In genomic region chr7:130265319-130266165, GRCm38 (mm10) we compare ENCODE assay signal across 8 mouse cellular contexts.
DNase-seq lines count a peak whose midpoint lies in the region; ATAC-seq lines count a peak whose summit lies in the region.

No protein-coding gene starts in this region.

- H3K9ac ChIP-seq in embryonic facial prominence, embryonic 11.5 days (replicated peaks; ENCODE audit: low read length) = peak overlapping the region; percentile 84
- H3K9ac ChIP-seq in heart, embryonic 15.5 days = peak overlapping the region; percentile 70
- H3K9ac ChIP-seq in stomach, embryonic 15.5 days = peak overlapping the region; percentile 77

- H3K27ac ChIP-seq in embryonic facial prominence, embryonic 11.5 days (replicated peaks; ENCODE audit: low read depth, low read length) = peak overlapping the region; percentile 88
- peak overlapping the region; percentile 79 for H3K27ac ChIP-seq in heart, embryonic 15.5 days
- peak overlapping the region; percentile 92 for H3K27ac ChIP-seq in stomach, embryonic 15.5 days

- WGBS in embryonic facial prominence, embryonic 11.5 days = under 1% methylated on average over 58 of the region's 58 CpGs
- WGBS in heart, embryonic 15.5 days = under 1% methylated on average over 58 of the region's 58 CpGs
- under 1% methylated on average over 57 of the region's 58 CpGs for WGBS in stomach, embryonic 15.5 days

- H3K27me3 ChIP-seq in embryonic facial prominence, embryonic 11.5 days (ENCODE audit: control insufficient read depth, insufficient read depth, low read length) = no peaks in the 10 kb centered on the region
- H3K27me3 ChIP-seq in heart, embryonic 15.5 days = peaks cover 10% of the 10 kb centered on the region; the same call in 1 of the 2 replicates
- H3K27me3 ChIP-seq in stomach, embryonic 15.5 days (replicated peaks) = no peaks in the 10 kb centered on the region

- peak overlapping the region; percentile 83 for H3K4me3 ChIP-seq in embryonic facial prominence, embryonic 11.5 days (ENCODE audit: low read depth, low read length)
- H3K4me3 ChIP-seq in heart, embryonic 15.5 days = peak overlapping the region; percentile 78
- H3K4me3 ChIP-seq in stomach, embryonic 15.5 days (replicated peaks) = peak overlapping the region; percentile 68

- H3K4me2 ChIP-seq in embryonic facial prominence, embryonic 11.5 days (ENCODE audit: low read depth, low read length) = peak overlapping the region; percentile 88
- H3K4me2 ChIP-seq in heart, embryonic 15.5 days = peak overlapping the region; percentile 97
- H3K4me2 ChIP-seq in stomach, embryonic 15.5 days = peak overlapping the region; percentile 76

- H3K9me3 ChIP-seq in embryonic facial prominence, embryonic 11.5 days (replicated peaks; ENCODE audit: control insufficient read depth, low read length) = no peaks in the 10 kb centered on the region
- H3K9me3 ChIP-seq in heart, embryonic 15.5 days (replicated peaks) = no peaks in the 10 kb centered on the region
- H3K9me3 ChIP-seq in stomach, embryonic 15.5 days = no peaks in the 10 kb centered on the region

- peaks cover 5% of the 10 kb centered on the region for H3K4me1 ChIP-seq in embryonic facial prominence, embryonic 11.5 days (ENCODE audit: control insufficient read depth, insufficient read depth, low read length)
- peaks cover 31% of the 10 kb centered on the region for H3K4me1 ChIP-seq in heart, embryonic 15.5 days (replicated peaks)
- peaks cover 11% of the 10 kb centered on the region; the same call in 1 of the 2 replicates for H3K4me1 ChIP-seq in stomach, embryonic 15.5 days

- peak; percentile 45 for DNase-seq in layer of hippocampus, adult 11-12 months (ENCODE audit: low spot score)
- no peak for DNase-seq in layer of hippocampus, adult 9-10 months (ENCODE audit: low spot score)
- DNase-seq in embryonic facial prominence, embryonic 11.5 days (ENCODE audit: low spot score) = peak; percentile 70
- peak; percentile 40 for DNase-seq in left cerebral cortex, adult 11 months (ENCODE audit: low spot score)
- peak; percentile 42 for DNase-seq in lung, postnatal 36 days
- no peak for DNase-seq in thymus, postnatal 36 days

- peak; percentile 25 for ATAC-seq in embryonic facial prominence, embryonic 11.5 days (replicated peaks; ENCODE audit: insufficient number of reproducible peaks, low FRiP score, low TSS enrichment, low read depth)
- ATAC-seq in heart, embryonic 15.5 days (replicated peaks; ENCODE audit: insufficient number of reproducible peaks, insufficient read depth, low FRiP score, low read depth) = peak; percentile 63
- ATAC-seq in stomach, embryonic 15.5 days (ENCODE audit: insufficient read depth, low FRiP score, low read depth) = peak; percentile 37

- H3K36me3 ChIP-seq in embryonic facial prominence, embryonic 11.5 days (replicated peaks; ENCODE audit: control insufficient read depth, insufficient read depth, low read depth, low read length) = no peaks in the 10 kb centered on the region; the same call in 1 of the 2 replicates
- no peaks in the 10 kb centered on the region for H3K36me3 ChIP-seq in heart, embryonic 15.5 days
- no peaks in the 10 kb centered on the region for H3K36me3 ChIP-seq in stomach, embryonic 15.5 days

Comparison
In these comparisons a context has a peak if more than half of its experiments do, and no peak if none do; other contexts are left out.
1. DNase-seq: peak in layer of hippocampus, adult 11-12 months (single experiment), embryonic facial prominence, embryonic 11.5 days (single experiment), left cerebral cortex, adult 11 months (single experiment) and lung, postnatal 36 days (single experiment); none in layer of hippocampus, adult 9-10 months (single experiment) and thymus, postnatal 36 days (0 of 2).
2. Peak in every context shown above with its lines, with median percentiles within 50 percentile points of each other: ATAC-seq, H3K27ac ChIP-seq, H3K4me2 ChIP-seq, H3K4me3 ChIP-seq and H3K9ac ChIP-seq.